Comparison of ENCODE assay signal across 20 mouse cellular contexts in the genomic region with DNA sequence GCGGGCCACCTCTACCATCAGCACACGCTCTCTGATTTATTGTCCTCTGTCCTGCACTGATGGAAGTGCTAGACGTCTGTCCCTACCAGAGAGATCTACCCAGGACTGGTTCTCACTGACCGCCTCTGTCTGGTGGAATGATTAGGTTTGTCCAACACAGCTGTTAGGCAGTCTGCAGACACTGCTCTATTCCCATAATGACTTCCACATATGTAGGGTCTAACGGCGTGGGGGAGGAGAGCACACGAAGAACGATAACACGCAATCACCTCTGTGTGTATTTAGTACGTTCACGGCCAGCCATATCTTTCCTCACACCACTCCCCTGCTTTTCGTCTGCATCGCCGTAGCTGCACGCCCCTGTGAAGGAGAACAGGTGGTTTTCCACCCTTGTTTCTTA.
DNase-seq lines count a peak whose midpoint lies in the region; ATAC-seq and TF ChIP-seq lines count a peak whose summit lies in the region.
"Had no signal": no experiment of that assay in that cellular context is flagged by ENCODE, and none has a peak within 500 bp of the region (broad histone marks: within the 10 kb centered on the region; RNA-seq: fewer than 3 reads in every experiment).

No protein-coding gene starts in this region.

- H3K4me3 ChIP-seq in heart, embryonic 10.5 days: no peak overlapping the region
- H3K4me3 ChIP-seq in midbrain, embryonic 11.5 days (ENCODE audit: low read depth, low read length): no peak overlapping the region
- H3K4me3 ChIP-seq in midbrain, embryonic 15.5 days: no peak overlapping the region
- no peak overlapping the region for H3K4me3 ChIP-seq in limb, embryonic 14.5 days (replicated peaks; ENCODE audit: low read length)
- H3K4me3 ChIP-seq: embryonic facial prominence, embryonic 15.5 days; forebrain, embryonic 12.5 days; heart, embryonic 13.5 days; layer of hippocampus, adult 2 months; midbrain, embryonic 10.5 days; myocyte had no signal

- ATAC-seq in midbrain, embryonic 11.5 days (ENCODE audit: low FRiP score): no peak
- no peak for ATAC-seq in midbrain, embryonic 15.5 days (replicated peaks)
- ATAC-seq in limb, embryonic 14.5 days (ENCODE audit: low FRiP score, low read depth): peak; percentile 82

- H3K9me3 ChIP-seq in heart, embryonic 10.5 days: no peaks in the 10 kb centered on the region
- no peaks in the 10 kb centered on the region for H3K9me3 ChIP-seq in midbrain, embryonic 11.5 days (ENCODE audit: control insufficient read depth, low read length)
- no peaks in the 10 kb centered on the region for H3K9me3 ChIP-seq in midbrain, embryonic 15.5 days
- H3K9me3 ChIP-seq in limb, embryonic 14.5 days (ENCODE audit: control insufficient read depth, low read length): no peaks in the 10 kb centered on the region
- H3K9me3 ChIP-seq: embryonic facial prominence, embryonic 15.5 days; forebrain, embryonic 12.5 days; G1E; heart, embryonic 13.5 days; midbrain, embryonic 10.5 days had no signal

- intact Hi-C loops in heart, postnatal 10 days (cut with DNase I): loop anchor here (5.0 kb wide), 2 partner anchors 203 to 633 kb away; partner anchors contain the start of genes Dyrk2 and Ifng

- H3K27ac ChIP-seq in heart, embryonic 10.5 days: 0 out of 2 replicates have a peak overlapping the region, but pooled peaks have one; percentile 13
- H3K27ac ChIP-seq in midbrain, embryonic 11.5 days (ENCODE audit: low read depth, low read length): no peak overlapping the region
- no peak overlapping the region for H3K27ac ChIP-seq in midbrain, embryonic 15.5 days
- H3K27ac ChIP-seq in limb, embryonic 14.5 days (replicated peaks; ENCODE audit: low read depth, low read length): no peak overlapping the region
- H3K27ac ChIP-seq: embryonic facial prominence, embryonic 15.5 days; forebrain, embryonic 12.5 days; heart, embryonic 13.5 days; hindbrain, embryonic 14.5 days; layer of hippocampus, adult 2 months; midbrain, embryonic 10.5 days had no signal

- H3K9ac ChIP-seq in midbrain, embryonic 11.5 days (ENCODE audit: low read length): no peak overlapping the region
- H3K9ac ChIP-seq in midbrain, embryonic 15.5 days: no peak overlapping the region
- H3K9ac ChIP-seq in limb, embryonic 14.5 days (ENCODE audit: low read depth, low read length, severe bottlenecking): no peak overlapping the region
- H3K9ac ChIP-seq: embryonic facial prominence, embryonic 15.5 days; forebrain, embryonic 12.5 days; heart, embryonic 13.5 days; hindbrain, embryonic 14.5 days had no signal

- H3K27me3 ChIP-seq in heart, embryonic 10.5 days (ENCODE audit: insufficient read depth, poor library complexity, severe bottlenecking): no peaks in the 10 kb centered on the region
- H3K27me3 ChIP-seq in midbrain, embryonic 11.5 days (ENCODE audit: control insufficient read depth, insufficient read depth, low read length): no peaks in the 10 kb centered on the region
- H3K27me3 ChIP-seq in midbrain, embryonic 15.5 days (replicated peaks): no peaks in the 10 kb centered on the region
- no peaks in the 10 kb centered on the region for H3K27me3 ChIP-seq in limb, embryonic 14.5 days (ENCODE audit: control insufficient read depth, insufficient read depth, low read length)
- H3K27me3 ChIP-seq: embryonic facial prominence, embryonic 15.5 days; forebrain, embryonic 12.5 days had no signal

- H3K4me2 ChIP-seq in midbrain, embryonic 11.5 days: no peak overlapping the region
- H3K4me2 ChIP-seq in midbrain, embryonic 15.5 days: no peak overlapping the region
- H3K4me2 ChIP-seq in limb, embryonic 14.5 days (replicated peaks; ENCODE audit: low read depth, low read length, severe bottlenecking): no peak overlapping the region; the same call in 1 of the 2 replicates
- H3K4me2 ChIP-seq: embryonic facial prominence, embryonic 15.5 days; forebrain, embryonic 12.5 days; heart, embryonic 13.5 days; hindbrain, embryonic 14.5 days had no signal

- no peaks in the 10 kb centered on the region for H3K36me3 ChIP-seq in heart, embryonic 10.5 days
- no peaks in the 10 kb centered on the region for H3K36me3 ChIP-seq in midbrain, embryonic 11.5 days (ENCODE audit: control insufficient read depth, insufficient read depth, low read length)
- no peaks in the 10 kb centered on the region for H3K36me3 ChIP-seq in midbrain, embryonic 15.5 days (replicated peaks)
- H3K36me3 ChIP-seq in limb, embryonic 14.5 days (ENCODE audit: control insufficient read depth, insufficient read depth, low read length): no peaks in the 10 kb centered on the region
- H3K36me3 ChIP-seq: embryonic facial prominence, embryonic 15.5 days; forebrain, embryonic 12.5 days; G1E; heart, embryonic 13.5 days; midbrain, embryonic 10.5 days had no signal

- no peak for TF ChIP-seq POLR2A in limb, embryonic 14.5 days (IDR thresholded peaks at IDR 0.05; ENCODE audit: borderline replicate concordance, extremely low read depth, insufficient read depth, insufficient read length)

- 74% methylated on average over 15 of the region's 15 CpGs for WGBS in heart, embryonic 10.5 days
- WGBS in midbrain, embryonic 11.5 days: 93% methylated on average over 15 of the region's 15 CpGs
- 90% methylated on average over 15 of the region's 15 CpGs for WGBS in midbrain, embryonic 15.5 days
- 58% methylated on average over 15 of the region's 15 CpGs for WGBS in limb, embryonic 14.5 days

- no peak for DNase-seq in heart, embryonic 10.5 days (ENCODE audit: low spot score)
- no peak for DNase-seq in heart, postnatal 10 days
- DNase-seq in midbrain, embryonic 11.5 days (ENCODE audit: low spot score, missing footprints): peak; percentile 68
- DNase-seq in limb, embryonic 14.5 days (ENCODE audit: low spot score): peak; percentile 32
- DNase-seq in adrenal gland, postnatal 25 days: no peak
- no peak for DNase-seq in layer of hippocampus, adult 9-10 months (ENCODE audit: low spot score)
- DNase-seq: adrenal gland, postnatal 14 days; cerebellum, postnatal 36 days; kidney, adult 9 months; lung, postnatal 14 days; right cerebral cortex, postnatal 4 days had no signal

- peaks cover 33% of the 10 kb centered on the region for H3K4me1 ChIP-seq in heart, embryonic 10.5 days
- peaks cover 3% of the 10 kb centered on the region; the same call in 1 of the 2 replicates for H3K4me1 ChIP-seq in midbrain, embryonic 11.5 days (ENCODE audit: control insufficient read depth, insufficient read depth, low read length)
- H3K4me1 ChIP-seq in midbrain, embryonic 15.5 days: peaks cover 20% of the 10 kb centered on the region
- H3K4me1 ChIP-seq in limb, embryonic 14.5 days (ENCODE audit: control insufficient read depth, insufficient read depth, low read length): peaks cover 6% of the 10 kb centered on the region; the same call in 1 of the 2 replicates

Comparison
In these comparisons a context has a peak if more than half of its experiments do, and no peak if none do; other contexts are left out.
1. DNase-seq: peak in midbrain, embryonic 11.5 days (single experiment) and limb, embryonic 14.5 days (single experiment); none in heart, embryonic 10.5 days (single experiment), heart, postnatal 10 days (0 of 2), adrenal gland, postnatal 25 days (single experiment) and layer of hippocampus, adult 9-10 months (single experiment).